Mouse (Mus musculus) layer of hippocampus, postnatal 14 days (tissue): ENCODE results near the gene Aif1l. TPM values are rescaled to one million over a fixed set of nuclear protein-coding genes. Genes with fewer than 3 reads are reported as not detected.

Experiments used
- DNase-seq, 2 experiments: peaks; one replicate each; pipeline ENCODE4 v3.0.0; 2021 to 2022; ENCODE audit warnings: low spot score in 2 of 2, mixed read lengths in 1 of 2
- total RNA-seq, 2 experiments: library from RNA; stranded (reverse); gene quantifications; 2 replicates each; pipeline ENCODE4 v1.2.3; 2021

Aif1l gene
- total RNA-seq, 2 experiments from 2014 or later = 4.9 to 8.0 TPM

- DNase-seq = no peak
These were observed 1.0 kb downstream of the Aif1l start for GRCm38 (mm10) chr2:31950966-31951365.

GRCm38 (mm10) chr2:31952236-31952635, 2.3 kb downstream of the Aif1l start:
- DNase-seq = no peak

GRCm38 (mm10) chr2:31952725-31953124, 2.8 kb downstream of the Aif1l start:
- DNase-seq = no peak

- DNase-seq = no peak
These were observed 3.7 kb downstream of the Aif1l start for GRCm38 (mm10) chr2:31953687-31954086.

GRCm38 (mm10) chr2:31954779-31955181, 4.8 kb downstream of the Aif1l start:
- no peak for DNase-seq

GRCm38 (mm10) chr2:31955686-31956085, 5.7 kb downstream of the Aif1l start:
- DNase-seq = no peak

- no peak for DNase-seq
These were observed 7.3 kb downstream of the Aif1l start for GRCm38 (mm10) chr2:31957211-31957610.

GRCm38 (mm10) chr2:31960986-31961385, 11.0 kb downstream of the Aif1l start:
- no peak for DNase-seq

GRCm38 (mm10) chr2:31961791-31962222, 11.9 kb downstream of the Aif1l start:
- DNase-seq = no peak

GRCm38 (mm10) chr2:31962501-31963224, 12.7 kb downstream of the Aif1l start:
- peak; percentile 64 to 74 for DNase-seq

GRCm38 (mm10) chr2:31963491-31963890, 13.6 kb downstream of the Aif1l start:
- DNase-seq = no peak

GRCm38 (mm10) chr2:31964191-31964590, 14.3 kb downstream of the Aif1l start:
- no peak for DNase-seq

- no peak for DNase-seq
These were observed 15.2 kb downstream of the Aif1l start for GRCm38 (mm10) chr2:31965110-31965509.

- no peak for DNase-seq
These were observed 16.9 kb downstream of the Aif1l start for GRCm38 (mm10) chr2:31966801-31967200.

GRCm38 (mm10) chr2:31972589-31972988, 22.6 kb downstream of the Aif1l start:
- DNase-seq = no peak

- DNase-seq = peak; percentile 98 to 100
These were observed 24.3 kb downstream of the Aif1l start, which contains the start of gene Nup214 for GRCm38 (mm10) chr2:31974141-31974808. Gene Nup214, plus strand, starts transcription at chr2:31974436.

GRCm38 (mm10) chr2:31974809-31975371, 25.0 kb downstream of the Aif1l start:
- DNase-seq = no peak

GRCm38 (mm10) chr2:31987774-31988173, 37.8 kb downstream of the Aif1l start:
- DNase-seq = no peak

GRCm38 (mm10) chr2:31990961-31991360, 41.0 kb downstream of the Aif1l start:
- DNase-seq = no peak

- no peak for DNase-seq
These were observed 45.0 kb downstream of the Aif1l start for GRCm38 (mm10) chr2:31994896-31995295.

- peak; percentile 43 to 66 for DNase-seq
These were observed 46.1 kb downstream of the Aif1l start for GRCm38 (mm10) chr2:31996060-31996459.

GRCm38 (mm10) chr2:31997539-31997938, 47.6 kb downstream of the Aif1l start:
- DNase-seq = no peak
